Mouse (Mus musculus) cortical plate, adult 2 months (tissue): ENCODE data around the gene Ppp2r5a.

Experiments
- CTCF ChIP-seq: fragments of 200-500 bp; IDR thresholded peaks from 2 replicates; pipeline ENCODE4 v1.5.1; 2011; ENCODE audit warnings: mild to moderate bottlenecking, control low read depth, low read length; ENCODE audit not compliant: insufficient read depth; ENCODE audit errors: extremely low read depth
- POLR2A ChIP-seq: fragments of 200-500 bp; IDR thresholded peaks from 2 replicates; pipeline ENCODE4 v1.6.1; 2011; ENCODE audit warnings: mild to moderate bottlenecking, low read length, control low read depth; ENCODE audit not compliant: insufficient read depth; ENCODE audit errors: extremely low read depth

DNA sequence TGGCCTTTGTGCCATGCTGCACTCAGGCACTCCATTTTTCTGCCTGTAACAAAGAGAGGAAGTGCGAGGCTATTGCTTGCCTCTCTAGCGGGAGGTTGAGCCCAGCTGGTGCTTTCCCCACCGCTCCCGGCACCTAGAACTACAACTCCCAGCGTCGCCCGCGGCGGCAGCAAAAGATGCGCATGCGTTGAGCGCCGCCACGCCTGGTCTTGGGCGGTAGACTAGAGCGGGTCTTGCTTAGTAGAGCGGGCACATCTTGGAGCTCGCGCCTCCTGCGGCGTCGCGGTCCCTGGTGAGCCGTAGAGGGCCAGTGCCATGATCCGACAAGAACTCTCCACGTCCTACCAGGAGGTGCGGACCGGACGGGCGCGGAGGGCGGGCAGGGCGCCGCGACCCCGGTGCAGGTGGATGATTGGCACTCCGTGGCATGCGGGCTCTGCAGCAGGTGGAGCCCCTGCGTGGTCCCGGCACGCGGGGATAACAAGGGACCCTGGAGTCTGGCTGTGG lies 77.3 kb downstream of the Ppp2r5a start, which contains the start of gene Tmem206:
- TF ChIP-seq CTCF (no peak), POLR2A (peak; percentile 98)
